Mouse (Mus musculus) lung, adult 18-20 months (tissue): ENCODE results near the gene Itpk1.
A peak's percentile ranks its signal among the peaks of the same experiment; 100 is the strongest.

Experiments
- DNase-seq, 2 experiments: peaks; one replicate each; pipeline ENCODE4 v3.0.0; 2022; ENCODE audit warnings: mixed read lengths in 2 of 2

The Itpk1 gene

DNA sequence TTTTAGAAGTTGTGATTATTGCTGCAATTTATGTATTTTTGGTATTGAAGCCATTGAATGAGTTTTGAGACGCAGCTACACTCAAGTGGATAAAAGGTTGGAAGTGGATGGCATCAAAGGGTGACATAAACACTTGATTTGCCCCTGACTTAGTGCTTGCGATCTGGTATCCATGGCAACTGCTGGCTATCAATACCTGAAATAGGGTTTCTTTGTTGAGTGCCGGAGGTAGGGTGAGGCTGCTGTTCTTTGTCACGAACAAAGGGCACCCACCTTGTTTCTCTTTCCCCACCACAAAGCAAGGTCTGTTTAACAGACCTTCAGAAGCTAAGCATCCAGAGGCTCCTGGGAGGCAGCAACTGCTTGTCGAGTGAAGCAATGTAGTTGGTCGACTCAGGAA, 159.6 kb downstream of the Itpk1 start:
- no peak for DNase-seq

DNA sequence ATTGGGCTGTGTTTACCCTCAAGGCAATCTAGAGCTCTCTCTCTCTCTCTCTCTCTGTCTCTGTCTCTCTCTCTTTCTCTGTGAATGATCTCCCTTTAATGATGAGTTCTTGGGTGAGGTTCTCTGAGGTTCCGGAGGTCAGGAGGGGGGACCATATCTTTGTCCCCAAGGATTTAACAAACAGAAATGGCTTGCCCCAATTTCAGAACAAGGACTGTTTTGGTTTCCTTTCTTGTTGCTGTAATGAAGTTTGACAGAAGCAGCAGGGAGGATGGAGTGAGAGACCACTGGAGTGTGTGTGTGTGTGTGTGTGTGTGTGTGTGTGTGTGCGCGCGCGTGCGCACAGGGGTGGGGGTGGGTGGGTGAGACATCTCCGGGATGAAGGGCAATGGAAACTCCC, 163.6 kb downstream of the Itpk1 start:
- no peak for DNase-seq

DNA sequence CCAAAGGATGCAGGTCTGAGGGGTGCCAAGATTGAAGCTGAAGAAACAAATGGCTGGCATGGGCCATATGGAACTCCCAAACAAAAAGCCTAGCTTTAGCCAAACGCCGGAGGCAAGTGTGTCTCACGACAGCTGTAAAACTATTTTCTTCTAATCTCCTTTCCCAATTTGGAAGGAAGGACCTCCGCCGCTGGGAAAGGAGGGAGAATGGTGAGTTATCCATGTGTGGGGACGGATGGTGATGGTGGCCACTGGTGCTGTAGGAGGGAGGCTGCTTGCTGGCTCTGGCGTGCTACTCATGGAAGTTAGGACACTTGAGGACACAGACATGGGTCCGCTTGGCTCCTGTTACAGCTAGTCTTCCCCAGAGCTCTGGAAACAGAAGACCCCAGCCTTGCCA, 164.5 kb downstream of the Itpk1 start:
- no peak for DNase-seq

GRCm38 (mm10) chr12:102535796-102536195, 168.9 kb downstream of the Itpk1 start:
- no peak for DNase-seq

- DNase-seq: no peak
Observed at GRCm38 (mm10) chr12:102527989-102528388, 176.7 kb downstream of the Itpk1 start.

GRCm38 (mm10) chr12:102524760-102525159, 180.0 kb downstream of the Itpk1 start:
- peak; percentile 18 to 46 for DNase-seq

DNA sequence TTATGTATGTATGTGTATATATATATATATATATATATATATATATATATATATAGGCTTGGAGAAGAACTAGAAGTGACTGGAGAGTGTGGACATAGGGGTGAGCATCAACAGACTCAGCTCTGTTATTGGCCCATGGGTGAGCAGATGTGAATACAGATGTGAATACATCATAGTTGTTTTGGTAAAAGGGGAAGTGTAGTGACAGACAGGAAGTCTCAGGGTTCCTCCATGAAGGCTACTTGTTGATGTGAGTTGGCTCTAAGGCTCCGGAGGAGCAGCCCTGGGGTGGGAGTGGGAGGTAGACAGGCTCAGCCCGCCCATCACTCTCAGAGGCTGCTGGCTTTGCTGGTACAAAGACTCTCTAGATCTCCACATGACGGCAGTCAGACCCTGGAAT, 180.5 kb downstream of the Itpk1 start:
- no peak for DNase-seq

DNA sequence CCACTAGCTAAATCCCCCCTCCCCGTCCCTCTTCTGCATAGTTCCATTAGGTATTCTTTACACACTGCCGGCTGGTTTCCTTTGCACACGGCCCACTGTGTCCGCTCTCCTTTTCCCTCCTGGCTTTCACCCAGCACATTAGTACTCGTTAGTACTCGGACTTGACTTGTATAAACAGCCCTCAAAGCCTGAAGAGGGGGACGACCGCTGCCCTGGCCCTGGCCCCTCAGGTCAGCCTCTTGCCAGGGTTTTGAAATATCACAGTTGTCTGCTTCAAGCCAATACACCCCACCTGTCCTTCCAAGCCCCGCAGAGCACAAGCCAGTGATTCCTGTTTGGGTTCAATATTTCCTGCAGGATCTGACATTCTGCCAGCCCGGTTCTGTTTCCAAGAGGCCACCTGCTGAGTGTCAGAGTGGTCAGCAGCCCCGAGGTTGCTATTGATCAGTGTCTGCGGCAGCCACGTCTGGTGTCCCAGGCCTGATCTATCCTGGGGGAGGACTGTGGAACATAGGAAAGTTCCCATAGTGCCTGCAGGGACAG, 182.9 kb downstream of the Itpk1 start:
- DNase-seq: peak; percentile 70 to 81

DNA sequence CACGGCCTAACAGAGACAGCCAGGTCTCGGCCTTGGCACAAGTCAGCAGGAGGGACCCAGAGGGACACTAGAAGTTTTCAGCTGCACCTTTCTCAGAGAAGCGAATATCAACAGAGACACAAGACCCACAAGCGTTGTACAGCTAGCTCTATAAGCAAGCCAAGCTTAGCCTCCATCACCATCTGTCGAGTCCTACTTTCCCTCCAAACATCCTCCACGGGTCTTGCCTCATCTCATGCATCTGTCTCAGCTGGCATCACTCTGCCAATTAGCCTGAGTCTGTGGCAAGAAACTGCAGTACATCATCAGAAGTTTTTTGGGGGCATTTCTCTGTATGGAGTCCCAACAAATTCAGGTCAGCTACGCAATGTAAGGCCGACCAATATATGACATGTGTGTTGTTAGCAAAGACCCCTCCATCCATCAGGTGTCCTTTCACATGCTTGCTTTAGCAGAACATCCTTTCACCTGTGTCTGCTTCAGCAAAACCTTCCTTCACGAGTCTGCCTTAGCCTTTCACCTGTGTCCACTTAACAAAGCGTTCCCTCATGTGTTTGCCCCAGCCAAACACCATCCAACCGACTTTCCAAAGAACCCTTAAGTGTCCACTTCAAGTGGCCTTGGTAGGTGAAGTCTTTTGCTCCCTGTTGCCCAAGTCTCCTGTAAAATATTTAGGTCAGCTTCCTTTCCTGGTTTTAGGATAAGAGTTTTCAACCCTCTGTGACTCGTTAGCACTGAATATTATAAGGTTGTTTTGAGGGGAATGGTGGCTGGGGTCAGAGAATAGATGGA, 184.6 kb downstream of the Itpk1 start:
- peak; percentile 57 to 77 for DNase-seq
